Mouse (Mus musculus): ENCODE data around the gene Cx3cr1. TPM values are rescaled to one million over a fixed set of nuclear protein-coding genes. Genes with fewer than 3 reads are reported as not detected.
"Not testable (repeated sequence)": the region's sequence is repeated elsewhere in the genome, so short reads cannot be mapped to it uniquely, and the experiment has no call there.

Cx3cr1 gene
- total RNA-seq (2022), result under 1 TPM in 2 of 4 experiments, not detected in 2; 0.11 to 0.24 TPM

DNA sequence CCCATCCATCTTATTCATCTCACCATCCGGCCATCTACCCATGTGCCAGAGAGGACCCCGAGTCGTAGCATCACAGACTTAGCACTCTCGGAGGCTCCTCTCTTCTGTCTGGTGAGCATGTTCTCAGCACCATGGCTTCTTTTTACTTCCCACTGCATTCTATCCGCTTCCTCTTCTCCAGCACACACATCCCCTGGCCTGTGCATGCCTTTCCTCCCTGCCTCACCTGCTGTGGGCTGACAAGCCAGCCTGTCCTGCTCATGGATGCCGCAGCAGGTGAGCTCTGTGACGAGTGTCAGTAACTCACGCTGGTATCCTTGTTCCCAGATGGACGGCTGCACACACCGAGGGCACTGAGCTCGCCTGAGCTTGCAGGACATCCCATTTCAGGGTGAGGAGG lies at the start of gene Cx3cr1:
TSS of gene Cx3cr1 (minus strand) at position 101 of the 400 bp plus-strand sequence.
- no peak for DNase-seq (ENCODE audit: low spot score in 2 of 2)

DNA sequence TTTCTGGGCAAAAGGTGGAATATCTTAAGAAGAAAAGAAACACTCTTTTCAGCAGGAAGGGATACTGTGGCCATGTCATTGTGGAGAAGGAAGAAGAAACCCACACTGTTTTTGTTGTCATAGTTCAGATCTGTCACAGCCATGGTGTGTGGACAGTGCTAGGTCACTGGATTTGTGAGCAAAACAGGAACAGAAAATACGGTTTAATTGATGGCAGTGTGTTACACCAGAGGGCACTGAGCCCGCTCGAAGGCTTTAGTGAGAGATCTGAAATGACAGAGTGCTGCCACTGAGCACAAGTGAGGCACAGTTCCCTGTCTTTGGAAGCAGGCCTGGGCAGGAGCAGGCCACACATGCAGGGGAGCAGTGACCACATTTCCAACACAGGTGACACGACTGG lies 48.5 kb upstream of the Cx3cr1 start:
- DNase-seq (ENCODE audit: low spot score in 2 of 2), result no peak

DNA sequence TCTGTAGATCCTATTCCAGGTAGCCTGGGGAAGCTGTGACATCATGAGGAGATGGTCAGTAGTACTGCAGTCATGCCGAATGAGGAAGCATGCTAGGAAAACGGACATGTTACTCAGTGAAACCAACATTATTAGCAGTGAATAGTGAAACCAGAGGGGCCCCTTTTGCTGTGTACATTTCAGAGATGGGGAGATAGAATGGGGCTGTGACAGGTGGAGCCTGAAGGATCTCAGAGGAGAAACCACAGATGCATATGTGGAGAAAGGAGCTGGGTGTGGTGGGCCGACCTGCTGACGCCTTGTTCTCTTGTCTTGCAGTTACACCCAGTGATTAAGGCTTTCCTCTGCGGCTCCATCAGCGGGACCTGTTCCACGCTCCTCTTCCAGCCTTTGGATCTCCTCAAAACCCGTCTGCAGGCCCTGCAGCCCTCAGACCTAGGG lies 46.5 kb upstream of the Cx3cr1 start:
- no peak for DNase-seq (ENCODE audit: low spot score in 2 of 2)

DNA sequence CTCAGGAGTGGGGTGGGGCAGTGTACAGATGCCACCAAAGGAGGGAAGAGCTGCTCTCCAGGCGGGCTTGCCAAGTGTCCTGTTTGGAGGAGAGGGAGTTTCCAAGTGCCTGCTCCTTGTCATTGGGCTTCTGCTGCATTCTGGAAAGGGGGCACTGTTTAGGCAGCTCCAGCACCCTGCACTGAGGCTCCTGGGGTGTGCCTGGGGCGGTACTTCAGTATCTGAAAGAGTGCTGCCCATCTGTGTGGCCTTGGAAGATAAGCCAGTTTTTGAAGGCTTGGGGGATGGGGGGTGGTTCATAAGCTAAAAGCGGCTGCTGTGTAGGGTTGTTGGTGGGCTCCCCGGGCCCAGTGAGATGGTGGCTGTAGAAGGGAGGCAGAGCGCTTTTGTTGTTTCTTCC lies 45.9 kb upstream of the Cx3cr1 start:
- no peak for DNase-seq (ENCODE audit: low spot score in 2 of 2)

DNA sequence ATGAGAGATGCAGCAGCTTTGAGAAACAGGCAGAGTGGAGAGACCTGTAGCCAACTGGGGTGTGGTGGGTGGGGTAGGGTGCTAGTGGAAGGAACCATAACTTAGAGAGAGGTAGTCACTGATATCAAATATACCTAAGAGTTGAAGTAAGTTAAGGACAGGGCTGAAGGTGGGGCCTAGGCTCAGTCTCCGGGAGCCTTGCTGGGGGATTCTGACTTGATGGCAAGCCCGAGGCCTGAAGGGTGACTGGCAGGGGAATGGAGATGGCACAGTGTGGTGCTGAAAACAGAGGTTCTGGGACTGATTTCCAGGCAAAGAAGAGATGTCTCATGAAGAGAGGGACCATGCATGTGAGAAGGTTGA lies 45.1 kb upstream of the Cx3cr1 start:
- no peak for DNase-seq (ENCODE audit: low spot score in 2 of 2)

DNA sequence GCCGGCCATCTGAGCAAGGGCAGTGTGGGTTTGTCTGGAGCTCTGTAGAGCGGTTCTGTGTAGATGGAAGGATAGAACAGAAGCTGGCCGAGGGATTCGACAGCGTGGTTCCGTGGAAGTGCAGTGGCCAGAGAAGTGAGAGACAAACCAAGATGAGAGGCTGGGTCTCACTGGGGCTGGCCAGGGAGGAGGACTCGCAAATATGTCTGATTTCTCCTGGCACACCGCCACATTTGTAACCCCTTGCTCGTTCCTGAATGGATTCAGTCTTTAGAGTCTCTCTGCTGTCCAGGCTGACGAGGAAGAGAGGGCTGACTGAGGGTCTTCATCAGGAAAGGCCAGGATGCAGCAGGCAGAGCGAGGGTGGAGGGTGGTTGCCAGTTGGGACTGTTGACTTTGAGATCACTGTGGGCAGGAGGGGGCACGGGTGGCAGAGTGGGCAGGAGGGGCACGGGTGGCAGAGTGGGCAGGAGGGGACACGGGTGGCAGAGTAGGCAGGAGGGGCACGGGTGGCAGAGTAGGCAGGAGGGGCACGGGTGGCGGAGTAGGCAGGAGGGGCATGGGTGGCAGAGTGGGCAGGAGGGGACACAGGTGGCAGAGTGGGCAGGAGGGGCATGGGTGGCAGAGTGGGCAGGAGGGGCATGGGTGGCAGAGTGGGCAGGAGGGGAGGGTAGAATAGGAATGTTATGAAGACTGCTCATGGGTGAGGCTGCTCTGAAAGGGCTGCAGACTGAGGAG lies 44.5 kb upstream of the Cx3cr1 start:
- DNase-seq (ENCODE audit: low spot score in 2 of 2), result no peak

DNA sequence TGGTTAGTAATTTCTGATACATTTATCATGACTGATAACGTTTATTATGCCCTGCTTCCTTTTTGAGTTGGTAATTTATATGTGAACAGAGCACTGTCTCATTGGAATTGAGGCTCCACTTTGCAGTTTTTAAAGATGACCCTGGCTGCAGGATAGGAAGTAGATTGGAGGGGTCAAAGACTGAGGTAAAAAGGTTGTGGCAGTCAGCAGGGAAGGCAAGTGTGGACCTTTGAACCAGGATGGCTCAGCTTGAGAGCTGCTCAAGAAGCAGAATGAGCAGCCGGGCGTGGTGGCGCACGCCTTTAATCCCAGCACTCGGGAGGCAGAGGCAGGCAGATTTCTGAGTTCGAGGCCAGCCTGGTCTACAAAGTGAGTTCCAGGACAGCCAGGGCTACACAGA lies 43.8 kb upstream of the Cx3cr1 start:
- no peak for DNase-seq (ENCODE audit: low spot score in 2 of 2)

DNA sequence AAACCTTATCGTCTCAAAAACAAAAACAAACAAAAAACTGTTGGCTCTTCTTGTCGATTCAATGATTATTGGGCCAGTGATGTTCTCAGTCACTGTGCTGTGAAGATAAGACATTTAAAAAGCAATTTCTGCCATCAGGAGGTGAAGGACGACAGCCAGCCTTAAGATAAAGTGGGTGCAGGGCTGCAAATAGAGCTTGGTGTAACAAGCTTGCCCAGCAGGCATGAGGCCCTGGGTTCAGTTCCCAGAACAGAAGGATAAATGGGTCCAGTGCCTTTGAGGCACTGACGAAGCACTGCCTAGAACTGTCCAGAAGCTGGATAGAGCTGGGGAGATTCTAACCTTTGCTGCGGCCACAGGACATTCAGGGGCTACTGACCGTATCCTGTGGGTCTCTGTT lies 42.8 kb upstream of the Cx3cr1 start:
- no peak for DNase-seq (ENCODE audit: low spot score in 2 of 2)

DNA sequence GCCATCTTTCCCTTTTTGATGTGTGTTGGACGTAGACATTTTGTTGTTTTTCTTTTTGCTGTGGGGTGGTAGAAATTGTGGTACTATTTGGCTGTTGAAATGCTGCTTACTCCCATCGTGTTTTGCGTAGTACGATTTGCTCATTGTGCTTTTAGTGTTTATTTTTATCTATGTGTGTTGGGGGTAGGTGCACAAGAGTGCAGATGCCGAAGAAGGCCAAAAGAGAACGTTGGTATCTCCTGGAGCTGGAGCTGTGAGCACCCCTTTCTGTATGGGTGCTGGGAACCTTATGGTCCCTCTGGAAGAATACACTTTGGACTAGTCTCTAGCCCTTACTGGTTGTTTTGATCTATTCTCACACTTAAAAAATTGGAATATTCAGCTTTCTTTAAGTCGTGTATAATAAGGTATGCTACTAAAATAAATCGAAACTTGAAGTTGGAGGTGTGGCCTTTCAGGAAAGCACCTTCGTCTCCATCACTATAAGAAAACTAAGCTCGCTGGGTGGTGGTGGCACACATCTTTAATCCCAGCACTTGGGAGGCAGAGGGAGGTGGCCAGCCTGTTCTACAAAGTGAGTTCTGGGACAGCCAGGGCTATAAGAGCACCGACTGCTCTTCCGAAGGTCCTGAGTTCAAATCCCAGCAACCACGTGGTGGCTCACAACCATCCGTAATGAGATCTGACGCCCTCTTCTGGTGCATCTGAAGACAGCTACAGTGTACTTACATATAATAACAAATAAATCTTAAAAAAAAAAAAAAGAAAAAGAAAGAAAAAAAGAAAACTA lies 41.7 kb upstream of the Cx3cr1 start:
- DNase-seq (ENCODE audit: low spot score in 2 of 2), result no peak

DNA sequence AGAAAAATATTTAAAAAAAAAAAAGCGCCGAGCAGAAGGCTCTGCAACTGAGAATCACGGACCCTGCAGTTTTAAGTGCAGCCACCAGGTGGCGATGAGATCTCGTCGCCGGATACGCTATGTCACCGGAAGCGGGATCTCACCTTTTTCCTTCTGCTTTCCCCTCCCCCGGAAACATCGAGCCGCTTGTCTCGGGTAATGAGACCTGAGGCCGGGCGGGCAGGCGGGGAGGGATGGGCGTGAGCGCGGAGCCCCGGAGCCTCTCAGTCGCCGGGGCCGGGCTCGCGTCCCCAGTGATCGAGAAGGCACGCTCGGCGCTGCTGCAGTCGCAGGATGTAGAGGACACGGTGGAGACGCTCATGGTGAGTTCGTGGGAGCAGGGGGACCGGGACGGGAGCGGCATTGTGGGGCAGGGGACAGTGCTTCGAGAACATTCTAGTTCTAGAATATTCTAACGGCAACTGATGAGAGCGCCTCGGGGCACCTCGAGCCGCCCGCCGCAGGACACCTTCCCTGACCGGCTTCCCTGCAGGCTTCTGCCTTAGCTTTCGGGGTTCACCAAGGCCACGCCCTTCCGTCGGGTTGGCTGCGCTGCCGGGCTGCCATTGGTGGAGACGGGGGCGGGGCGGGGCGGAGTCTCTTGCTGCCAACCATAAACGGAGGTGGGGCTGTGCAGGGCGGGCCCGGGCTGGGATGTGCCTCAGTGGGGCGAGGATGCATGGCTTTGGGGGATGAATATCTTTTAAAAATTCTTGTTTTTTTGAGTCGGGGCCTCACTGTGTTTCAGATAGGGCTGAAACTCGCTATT lies 40.7 kb upstream of the Cx3cr1 start, which contains the start of gene Slc25a38:
TSS of gene Slc25a38 (plus strand) at position 164 of the 808 bp plus-strand sequence.
- DNase-seq (ENCODE audit: low spot score in 2 of 2), result peak; percentile 94

DNA sequence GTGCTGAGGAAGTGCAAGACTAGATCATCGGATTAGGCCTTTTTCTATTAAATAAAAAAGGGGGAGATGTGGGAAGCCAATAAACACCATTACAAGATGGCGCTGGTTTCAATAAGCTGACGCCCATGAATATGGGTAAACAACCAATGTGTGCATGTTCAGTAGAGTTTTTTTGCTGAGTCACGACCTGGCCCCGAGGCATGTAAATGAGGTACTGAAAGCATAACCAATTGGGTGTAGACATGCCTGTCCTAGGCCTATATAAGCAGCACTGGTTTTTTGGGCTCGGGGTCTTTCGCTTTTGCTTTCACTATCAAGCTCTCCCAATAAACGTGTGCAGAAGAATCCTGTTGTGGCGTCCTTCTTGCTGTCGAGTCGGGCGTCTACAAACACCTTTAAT lies 39.3 kb upstream of the Cx3cr1 start:
- not testable (repeated sequence) for DNase-seq (ENCODE audit: low spot score in 2 of 2)

DNA sequence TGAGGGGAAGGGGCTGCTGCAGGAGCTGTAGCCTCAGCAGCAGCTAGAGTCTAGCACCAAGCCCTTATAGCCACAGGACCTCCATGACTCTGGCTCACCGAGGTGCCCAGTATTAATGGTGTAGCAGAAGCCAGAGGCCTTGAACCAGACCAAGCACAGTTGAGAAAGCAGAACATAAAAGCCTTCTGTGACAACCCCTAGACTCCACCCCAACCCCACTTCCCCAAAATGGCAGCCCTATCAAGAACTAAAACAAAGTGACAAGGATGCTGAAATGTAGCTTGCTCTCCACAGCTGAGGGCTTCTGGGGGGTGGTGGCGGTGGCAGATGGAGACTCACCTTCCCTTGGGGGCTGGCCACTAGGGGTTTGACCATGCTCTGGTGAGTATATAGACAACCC lies 31.5 kb upstream of the Cx3cr1 start:
- DNase-seq (ENCODE audit: low spot score in 2 of 2), result no peak

DNA sequence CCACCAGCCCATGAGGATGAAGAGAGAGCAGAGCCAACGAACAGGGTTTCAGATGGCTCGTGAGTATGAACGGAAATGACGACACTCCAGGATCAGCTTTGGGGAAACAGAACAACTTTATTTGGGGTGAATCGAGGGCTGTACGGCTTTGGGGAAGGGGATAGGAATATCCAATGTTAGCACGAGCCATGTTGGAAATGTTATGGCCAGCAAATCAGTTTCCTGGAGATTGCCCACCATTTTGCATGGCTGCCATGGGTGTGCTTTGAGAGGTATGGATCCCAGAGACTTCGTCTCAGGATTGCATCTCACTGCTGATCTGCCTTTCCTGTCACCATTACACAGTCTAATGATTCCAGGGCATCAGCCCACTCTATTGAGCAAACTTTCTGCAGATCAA lies 29.6 kb upstream of the Cx3cr1 start:
- DNase-seq (ENCODE audit: low spot score in 2 of 2), result no peak

DNA sequence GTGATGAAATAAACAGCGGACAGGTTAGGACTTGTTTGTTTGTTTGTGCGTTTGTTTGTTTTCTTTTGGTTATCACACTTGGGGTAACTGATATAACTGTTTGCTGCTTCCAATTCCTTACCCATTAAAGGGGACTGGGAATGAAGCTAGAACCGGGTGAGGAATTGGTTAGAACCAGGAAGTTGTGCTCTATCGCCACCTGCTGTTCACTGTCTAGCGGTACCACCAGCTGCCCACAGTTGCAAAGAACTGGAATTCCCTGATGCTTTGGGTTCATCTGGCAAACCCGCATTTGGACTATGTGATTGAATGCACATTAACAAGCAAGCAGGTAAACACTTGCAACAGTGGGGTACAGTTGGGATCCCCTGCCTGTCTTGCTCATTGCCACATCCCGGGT lies 29.0 kb upstream of the Cx3cr1 start:
- DNase-seq (ENCODE audit: low spot score in 2 of 2), result peak in 1 of 2 experiments; percentile 22

DNA sequence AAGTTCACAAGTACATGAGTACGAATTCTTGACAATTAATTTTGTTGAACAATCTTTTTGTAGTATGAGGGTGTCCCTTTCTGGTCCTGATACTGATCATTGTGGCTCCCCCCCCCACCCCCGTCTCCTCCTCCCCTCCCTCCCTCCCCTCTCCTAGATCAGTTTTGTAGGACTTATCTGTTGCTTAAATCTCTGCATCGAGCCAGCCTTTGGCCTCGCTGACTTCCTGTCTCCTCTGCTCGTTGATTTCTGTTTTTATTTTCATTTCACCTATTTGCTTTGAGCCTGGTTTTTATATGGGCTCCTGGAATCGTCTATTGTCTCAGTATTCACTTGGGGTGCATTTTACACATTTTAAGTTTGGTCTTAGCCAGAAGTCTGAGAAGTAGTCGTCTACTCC lies 26.2 kb upstream of the Cx3cr1 start:
- DNase-seq (ENCODE audit: low spot score in 2 of 2), result no peak

DNA sequence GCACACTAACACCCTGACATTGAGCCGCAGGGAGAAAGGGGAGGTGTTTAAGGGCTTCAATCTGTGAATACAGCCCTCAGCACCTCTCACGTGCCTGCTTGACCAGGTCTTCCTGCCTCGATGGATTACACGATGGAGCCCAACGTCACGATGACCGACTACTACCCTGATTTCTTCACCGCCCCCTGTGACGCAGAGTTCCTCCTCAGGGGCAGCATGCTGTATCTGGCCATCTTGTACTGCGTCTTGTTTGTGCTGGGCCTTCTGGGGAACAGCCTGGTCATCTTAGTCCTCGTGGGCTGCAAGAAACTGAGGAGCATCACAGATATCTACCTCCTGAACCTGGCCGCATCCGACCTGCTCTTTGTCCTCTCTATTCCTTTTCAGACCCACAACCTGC lies 24.0 kb upstream of the Cx3cr1 start:
- no peak for DNase-seq (ENCODE audit: low spot score in 2 of 2)

DNA sequence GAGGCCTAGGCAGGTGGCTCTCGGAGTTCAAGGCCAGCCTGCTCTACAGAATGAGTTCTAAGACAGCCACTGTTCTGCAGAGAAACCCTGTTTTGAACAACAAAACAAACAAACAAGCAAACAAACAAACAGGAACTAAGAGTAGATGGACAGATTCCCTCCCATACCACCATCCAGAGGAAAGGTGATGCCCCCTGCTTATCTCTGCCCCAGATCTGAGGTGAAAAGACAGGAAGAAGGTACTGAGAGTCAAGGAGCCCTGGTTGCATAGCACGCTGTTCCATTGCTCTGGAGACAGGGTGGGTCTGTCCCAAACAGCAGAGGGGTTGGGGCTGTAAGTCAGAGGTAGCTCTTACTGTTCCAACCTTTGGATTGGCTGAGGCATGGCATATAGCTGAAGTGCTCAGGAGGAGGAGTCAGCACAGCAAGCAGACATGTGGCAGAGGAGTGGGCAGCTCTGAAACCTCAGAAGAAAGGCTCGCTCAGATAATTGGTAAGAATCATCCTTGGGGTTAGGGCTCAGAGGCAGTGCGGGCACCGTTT lies 22.1 kb upstream of the Cx3cr1 start, which contains the start of gene Ccr8:
TSS of gene Ccr8 (plus strand) at position 419 of the 543 bp plus-strand sequence.
- DNase-seq (ENCODE audit: low spot score in 2 of 2), result no peak

DNA sequence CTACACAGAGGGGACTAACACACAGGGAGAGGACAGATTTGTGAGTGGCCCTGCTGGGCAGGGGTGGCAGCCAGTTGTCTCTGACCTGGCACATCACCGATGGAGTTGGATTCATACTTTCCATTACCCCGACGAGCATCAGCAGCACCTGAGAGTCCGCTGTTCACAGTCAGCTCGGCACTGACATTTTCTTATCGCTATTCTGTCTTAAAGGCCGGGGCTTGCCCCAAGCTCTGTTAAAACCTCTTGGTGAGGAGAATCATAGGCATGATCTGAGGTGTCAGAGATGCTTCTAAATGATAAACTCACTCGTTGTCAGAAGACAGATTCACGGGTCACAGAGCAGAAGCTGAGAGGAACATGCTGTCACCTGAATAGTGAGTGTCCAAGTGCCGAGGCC lies 21.4 kb upstream of the Cx3cr1 start:
- no peak for DNase-seq (ENCODE audit: low spot score in 2 of 2)

DNA sequence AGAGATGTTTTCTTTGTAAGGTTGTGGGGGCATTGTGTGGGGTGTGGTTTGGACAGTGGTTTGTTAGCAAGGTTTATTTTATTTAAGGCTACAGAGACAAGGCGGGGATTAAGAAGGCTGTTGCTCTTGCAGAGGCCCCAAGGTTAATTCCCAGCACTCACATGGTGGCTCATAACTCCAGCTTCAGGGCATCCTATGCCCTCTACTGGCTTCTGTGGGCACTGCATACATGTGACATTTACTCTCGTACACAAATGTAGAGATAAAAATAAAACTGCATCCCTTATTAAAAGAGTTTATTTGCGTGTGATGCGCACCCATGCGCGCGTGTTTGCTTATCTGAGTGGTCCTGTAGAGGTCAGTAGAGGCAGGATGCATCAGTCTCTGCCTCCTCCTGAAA lies 19.4 kb upstream of the Cx3cr1 start:
- no peak for DNase-seq (ENCODE audit: low spot score in 2 of 2)

DNA sequence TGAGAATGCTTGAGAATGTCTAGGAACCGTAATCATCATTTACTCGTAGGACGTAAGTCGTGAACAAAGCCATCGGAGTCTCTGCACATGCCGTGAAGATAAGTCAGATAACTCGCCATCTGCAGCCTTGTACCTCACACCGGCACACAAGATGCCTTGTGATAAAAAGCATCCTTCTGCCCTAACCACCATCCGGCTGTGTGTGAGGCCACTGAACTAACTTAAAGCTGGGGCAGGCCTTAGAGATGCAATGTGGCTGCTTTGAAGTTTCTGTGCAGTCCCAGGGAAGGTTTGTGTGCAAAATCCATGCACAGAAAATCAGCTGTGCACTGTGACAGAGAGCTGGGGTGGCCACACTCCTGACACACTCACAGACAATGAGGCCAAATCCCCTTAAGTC lies 14.7 kb upstream of the Cx3cr1 start:
- no peak for DNase-seq (ENCODE audit: low spot score in 2 of 2)

DNA sequence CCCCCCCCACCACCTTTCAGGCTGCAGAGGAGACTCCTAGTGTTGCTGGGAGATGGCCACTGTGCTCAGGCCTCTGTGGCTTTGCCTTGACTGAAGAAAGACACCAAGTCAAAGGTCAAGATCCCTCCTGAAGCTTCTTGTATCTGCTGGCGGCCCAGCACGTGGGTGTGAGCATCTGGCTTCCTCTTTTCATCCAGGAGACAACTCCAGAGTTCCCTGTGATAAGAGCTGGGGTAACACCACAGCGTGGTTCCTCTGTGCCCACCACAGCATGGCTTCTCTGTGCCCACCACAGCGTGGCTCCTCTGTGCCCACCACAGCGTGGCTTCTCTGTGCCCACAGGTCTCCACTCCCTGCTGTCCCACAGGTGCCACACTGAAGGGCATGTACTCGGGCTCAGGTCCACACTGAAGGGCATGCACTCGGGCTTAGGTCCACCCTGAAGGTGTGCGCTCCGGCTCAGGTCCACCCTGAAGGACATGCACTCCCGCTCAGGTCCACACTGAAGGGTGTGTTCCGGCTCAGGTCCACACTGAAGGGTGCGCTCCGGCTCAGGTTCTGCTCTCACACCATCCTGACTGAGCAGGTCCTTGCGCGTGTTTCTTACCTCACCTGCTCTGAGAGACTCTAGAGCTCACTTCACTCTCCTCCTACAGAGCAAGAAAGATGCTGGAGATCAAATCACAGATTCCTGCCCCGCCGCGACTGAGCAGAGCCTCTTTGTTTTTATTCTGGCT lies 13.6 kb upstream of the Cx3cr1 start:
- DNase-seq (ENCODE audit: low spot score in 2 of 2), result no peak

All from gastrocnemius, adult 8-10 months (tissue).